23 mouse cellular contexts compared by ENCODE assay signal in the genomic region with DNA sequence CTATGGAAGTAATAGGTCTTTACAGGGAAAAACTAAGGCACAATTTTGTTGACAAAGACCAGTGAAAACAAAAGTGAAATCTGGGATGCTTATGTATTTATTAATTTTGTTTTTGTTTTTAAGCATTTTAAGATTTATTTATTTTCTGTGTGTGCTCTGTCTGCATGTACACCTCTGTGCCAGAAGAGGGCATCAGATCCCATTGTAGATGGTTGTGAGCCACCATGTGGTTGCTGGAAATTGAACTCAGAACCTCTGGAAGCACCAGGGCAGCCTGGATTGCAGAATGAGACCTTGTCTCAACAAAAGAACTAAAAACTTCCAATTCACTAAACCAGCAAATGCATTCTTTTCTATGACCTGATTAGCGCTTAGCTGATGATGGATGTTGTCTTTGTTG. TPM values are rescaled to one million over a fixed set of nuclear protein-coding genes. Genes with fewer than 3 reads are reported as not detected.
DNase-seq lines count a peak whose midpoint lies in the region; ATAC-seq and TF ChIP-seq lines count a peak whose summit lies in the region.
"Had no signal": no experiment of that assay in that cellular context is flagged by ENCODE, and none has a peak within 500 bp of the region (broad histone marks: within the 10 kb centered on the region; RNA-seq: fewer than 3 reads in every experiment).

No protein-coding gene starts in this region.

- TF ChIP-seq CTCF in heart, postnatal 0 days (IDR thresholded peaks at IDR 0.05; ENCODE audit: low read depth) = peak; percentile 18
- peak; percentile 39; the same call in 1 of the 2 replicates for TF ChIP-seq CTCF in liver, postnatal 0 days (IDR thresholded peaks at IDR 0.05; ENCODE audit: low read depth)
- peak; percentile 16 for TF ChIP-seq CTCF in ES-Bruce4 (IDR thresholded peaks at IDR 0.05; ENCODE audit: low read depth, low read length)
- peak; percentile 12; the same call in 1 of the 2 replicates for TF ChIP-seq CTCF in small intestine, adult 2 months (IDR thresholded peaks at IDR 0.05; ENCODE audit: extremely low read depth, insufficient read length, insufficient replicate concordance, low read depth, low read length)

- no peak for ATAC-seq in heart, postnatal 0 days (ENCODE audit: insufficient read depth, low read depth)
- no peak for ATAC-seq in liver, postnatal 0 days
- no peak for ATAC-seq in liver, embryonic 12.5 days
- ATAC-seq: forebrain, embryonic 16.5 days; midbrain, embryonic 15.5 days had no signal

- no peaks in the 10 kb centered on the region for H3K4me1 ChIP-seq in heart, postnatal 0 days (ENCODE audit: control insufficient read depth, insufficient read depth)
- H3K4me1 ChIP-seq in liver, postnatal 0 days (ENCODE audit: insufficient read depth) = no peaks in the 10 kb centered on the region
- H3K4me1 ChIP-seq in liver, embryonic 12.5 days = peaks cover 6% of the 10 kb centered on the region
- H3K4me1 ChIP-seq in ES-Bruce4 (ENCODE audit: control insufficient read depth, insufficient read depth, low read length) = no peaks in the 10 kb centered on the region
- no peaks in the 10 kb centered on the region for H3K4me1 ChIP-seq in small intestine, adult 2 months (ENCODE audit: control insufficient read depth, insufficient read depth, insufficient read length, low read length)
- H3K4me1 ChIP-seq: hindbrain, embryonic 15.5 days; megakaryocyte, embryonic 14.5 days; midbrain, embryonic 15.5 days; neural tube, embryonic 15.5 days had no signal

- peaks cover 48% of the 10 kb centered on the region for H3K36me3 ChIP-seq in heart, postnatal 0 days (replicated peaks; ENCODE audit: control insufficient read depth, insufficient read depth, low read length)
- H3K36me3 ChIP-seq in liver, postnatal 0 days (replicated peaks; ENCODE audit: insufficient read depth, low read length) = peaks cover 41% of the 10 kb centered on the region
- H3K36me3 ChIP-seq in liver, embryonic 12.5 days = peaks cover 70% of the 10 kb centered on the region
- H3K36me3 ChIP-seq in ES-Bruce4 (ENCODE audit: control insufficient read depth, insufficient read depth, low read length, poor library complexity, severe bottlenecking) = peaks cover 19% of the 10 kb centered on the region
- H3K36me3 ChIP-seq in small intestine, adult 2 months (ENCODE audit: control insufficient read depth, insufficient read depth, low read length) = peaks cover 44% of the 10 kb centered on the region

- TF ChIP-seq EP300 in heart, postnatal 0 days (IDR thresholded peaks at IDR 0.05; ENCODE audit: low read depth) = no peak
- no peak for TF ChIP-seq EP300 in liver, postnatal 0 days (IDR thresholded peaks at IDR 0.05; ENCODE audit: low read depth)
- no peak for TF ChIP-seq EP300 in ES-Bruce4 (IDR thresholded peaks at IDR 0.05; ENCODE audit: insufficient read depth, low read depth, low read length)

- H3K4me2 ChIP-seq in heart, postnatal 0 days (ENCODE audit: low read depth, low read length) = no peak overlapping the region
- no peak overlapping the region for H3K4me2 ChIP-seq in liver, postnatal 0 days (ENCODE audit: low read depth, low read length)
- H3K4me2 ChIP-seq in liver, embryonic 12.5 days = no peak overlapping the region
- H3K4me2 ChIP-seq: heart, embryonic 12.5 days; hindbrain, embryonic 15.5 days; liver, embryonic 13.5 days; midbrain, embryonic 15.5 days; neural tube, embryonic 15.5 days had no signal

- no peaks in the 10 kb centered on the region for H3K27me3 ChIP-seq in heart, postnatal 0 days (ENCODE audit: control insufficient read depth, insufficient read depth, low read length)
- H3K27me3 ChIP-seq in liver, postnatal 0 days (ENCODE audit: insufficient read depth, low read length) = no peaks in the 10 kb centered on the region
- H3K27me3 ChIP-seq in liver, embryonic 12.5 days (replicated peaks) = no peaks in the 10 kb centered on the region
- H3K27me3 ChIP-seq in ES-Bruce4 (ENCODE audit: control insufficient read depth, insufficient read depth, low read length, poor library complexity, severe bottlenecking) = no peaks in the 10 kb centered on the region
- no peaks in the 10 kb centered on the region for H3K27me3 ChIP-seq in small intestine, adult 2 months (ENCODE audit: control insufficient read depth, insufficient read depth, low read length)
- H3K27me3 ChIP-seq: heart, embryonic 12.5 days; hindbrain, embryonic 15.5 days; liver, embryonic 13.5 days; megakaryocyte, embryonic 14.5 days; midbrain, embryonic 15.5 days; neural tube, embryonic 15.5 days had no signal

- TF ChIP-seq POLR2A in ES-Bruce4 (IDR thresholded peaks at IDR 0.05; ENCODE audit: insufficient read depth, low read length) = no peak
- no peak for TF ChIP-seq POLR2A in small intestine, adult 2 months (IDR thresholded peaks at IDR 0.05; ENCODE audit: low read depth, low read length)

- 97% methylated on average over 1 of the region's 1 CpGs for WGBS in heart, postnatal 0 days
- WGBS in liver, postnatal 0 days (ENCODE audit: insufficient replicate concordance) = 100% methylated on average over 1 of the region's 1 CpGs
- whole genome bisulfite sequencing in liver, embryonic 12.5 days (ENCODE audit: insufficient replicate concordance) = 96% methylated on average over 1 of the region's 1 CpGs
- 94% methylated on average over 1 of the region's 1 CpGs for WGBS in small intestine, adult 2 months

- no peak for DNase-seq in heart, postnatal 0 days (ENCODE audit: low spot score)
- no peak for DNase-seq in heart, adult 11 months
- DNase-seq in liver, postnatal 0 days = no peak
- no peak for DNase-seq in kidney, postnatal 10 days
- DNase-seq in heart, postnatal 4 days = no peak
- DNase-seq: B cell, adult 2 months; cerebellum, adult 9-11 months; kidney, adult 11 months; kidney, postnatal 14 days; liver, embryonic 13.5 days; lung, postnatal 14 days; right cerebral cortex, postnatal 14 days; thymus, adult 18-20 months; thymus, postnatal 4 days had no signal

- no peaks in the 10 kb centered on the region for H3K9me3 ChIP-seq in heart, postnatal 0 days (replicated peaks; ENCODE audit: control insufficient read depth, low read length)
- H3K9me3 ChIP-seq in liver, postnatal 0 days (ENCODE audit: low read length) = no peaks in the 10 kb centered on the region
- H3K9me3 ChIP-seq in liver, embryonic 12.5 days (replicated peaks) = no peaks in the 10 kb centered on the region
- no peaks in the 10 kb centered on the region for H3K9me3 ChIP-seq in ES-Bruce4 (replicated peaks; ENCODE audit: control insufficient read depth, insufficient read depth, low read length, poor library complexity, severe bottlenecking)
- H3K9me3 ChIP-seq: heart, embryonic 12.5 days; hindbrain, embryonic 15.5 days; liver, embryonic 13.5 days; megakaryocyte, embryonic 14.5 days; midbrain, embryonic 15.5 days; neural tube, embryonic 15.5 days had no signal

- no peak overlapping the region for H3K27ac ChIP-seq in heart, postnatal 0 days (ENCODE audit: low read depth)
- no peak overlapping the region for H3K27ac ChIP-seq in liver, postnatal 0 days (ENCODE audit: low read depth)
- H3K27ac ChIP-seq in liver, embryonic 12.5 days = no peak overlapping the region
- no peak overlapping the region for H3K27ac ChIP-seq in ES-Bruce4 (ENCODE audit: insufficient read depth, low read length)
- H3K27ac ChIP-seq in small intestine, adult 2 months (ENCODE audit: insufficient read depth, low read depth, low read length) = no peak overlapping the region
- H3K27ac ChIP-seq: hindbrain, embryonic 15.5 days; liver, embryonic 13.5 days; midbrain, embryonic 15.5 days; neural tube, embryonic 15.5 days had no signal

- no peak overlapping the region for H3K9ac ChIP-seq in heart, postnatal 0 days (replicated peaks; ENCODE audit: low read depth, low read length)
- H3K9ac ChIP-seq in liver, postnatal 0 days (replicated peaks) = no peak overlapping the region
- H3K9ac ChIP-seq in liver, embryonic 12.5 days = no peak overlapping the region
- H3K9ac ChIP-seq in ES-Bruce4 (ENCODE audit: low read depth, poor library complexity, severe bottlenecking) = no peak overlapping the region
- H3K9ac ChIP-seq: heart, embryonic 12.5 days; hindbrain, embryonic 15.5 days; liver, embryonic 13.5 days; midbrain, embryonic 15.5 days; neural tube, embryonic 15.5 days had no signal

- no peak overlapping the region for H3K4me3 ChIP-seq in heart, postnatal 0 days (ENCODE audit: low read depth, low read length)
- no peak overlapping the region for H3K4me3 ChIP-seq in liver, postnatal 0 days (ENCODE audit: low read depth, low read length)
- H3K4me3 ChIP-seq in liver, embryonic 12.5 days = no peak overlapping the region
- H3K4me3 ChIP-seq in ES-Bruce4 (ENCODE audit: low read depth, low read length) = no peak overlapping the region
- no peak overlapping the region for H3K4me3 ChIP-seq in small intestine, adult 2 months (ENCODE audit: low read depth, low read length)
- H3K4me3 ChIP-seq: heart, embryonic 12.5 days; hindbrain, embryonic 15.5 days; liver, embryonic 13.5 days; megakaryocyte, embryonic 14.5 days; midbrain, embryonic 15.5 days; neural tube, embryonic 15.5 days had no signal

RNA-seq across cellular contexts. Expression of gene Htt, which starts 44.5 kb away (rescaled TPM):
- 16.1 and 16.9 TPM in 2 replicates for total RNA-seq in heart, postnatal 0 days (2014; rRNA removed; ENCODE audit: low replicate concordance)
- 2.3 and 2.5 TPM in 2 replicates for polyA plus RNA-seq in heart, postnatal 0 days (2015; fragmentation: Nextera tagmentation; extraction: Ambion mirVana)
- 1.9 and 2.3 TPM in 2 replicates for polyA plus RNA-seq in liver, postnatal 0 days (2015; fragmentation: Nextera tagmentation; extraction: Ambion mirVana)
- polyA plus RNA-seq in liver, embryonic 12.5 days (2016; fragmentation: Nextera tagmentation; extraction: Ambion mirVana) = 12.2 and 13.2 TPM in 2 replicates
- 42.1 and 42.3 TPM in 2 replicates for polyA plus RNA-seq in ES-Bruce4 (2011; ENCODE audit: insufficient read depth, insufficient read length, low read depth, missing spikeins)
- 4.1 and 7.3 TPM in 2 replicates for polyA plus RNA-seq in small intestine, adult 2 months (2012; rRNA removed)
- 10 to 100 TPM; 21.8 to 22.4 TPM for total RNA-seq in heart, postnatal 4 days (2021)
